Mouse (Mus musculus) midbrain, embryonic 14.5 days (tissue): ENCODE measurements around the gene Arglu1. TPM values are rescaled to one million over a fixed set of nuclear protein-coding genes. Genes with fewer than 3 reads are reported as not detected.

Experiments
- ATAC-seq: fragments of 200-750 bp; cut with Nextera tagmentation; 2 replicates; pipeline ENCODE4 v1.8.0; 2017; ENCODE audit warnings: moderate number of reproducible peaks, moderate library complexity; ENCODE audit not compliant: low FRiP score, low TSS enrichment
- DNase-seq: peaks from one replicate; pipeline ENCODE4 v3.0.0-alpha.2; 2015
- H3K27ac ChIP-seq: fragments of 300-500 bp; sonication (generic); replicated peaks from 2 replicates; pipeline ENCODE4 v1.5.1; 2014; ENCODE audit warnings: mild to moderate bottlenecking, low read depth, low read length, moderate library complexity
- H3K27me3 ChIP-seq: fragments of 300-500 bp; sonication (generic); 2 replicates; pipeline ENCODE4 v1.6.1; 2014; ENCODE audit warnings: low read length, control low read depth, mixed read lengths; ENCODE audit not compliant: control insufficient read depth, insufficient read depth
- H3K36me3 ChIP-seq: fragments of 300-500 bp; sonication (generic); 2 replicates; pipeline ENCODE4 v1.6.1; 2014; ENCODE audit warnings: low read length, control low read depth; ENCODE audit not compliant: control insufficient read depth, insufficient read depth
- H3K4me1 ChIP-seq: fragments of 300-500 bp; sonication (generic); 2 replicates; pipeline ENCODE4 v1.6.1; 2014; ENCODE audit warnings: mild to moderate bottlenecking, antibody characterized with exemption, low read length, control low read depth; ENCODE audit not compliant: control insufficient read depth, insufficient read depth
- H3K4me2 ChIP-seq: fragments of 300-500 bp; sonication (generic); 2 replicates; pipeline ENCODE4 v1.6.1; 2014; ENCODE audit warnings: mild to moderate bottlenecking, low read length, moderate library complexity
- H3K4me3 ChIP-seq: fragments of 300-500 bp; sonication (generic); replicated peaks from 2 replicates; pipeline ENCODE4 v1.5.1; 2014; ENCODE audit warnings: low read depth, low read length
- H3K9ac ChIP-seq: fragments of 300-500 bp; sonication (generic); replicated peaks from 2 replicates; pipeline ENCODE4 v1.6.1; 2014; ENCODE audit warnings: mild to moderate bottlenecking, low read length, moderate library complexity
- H3K9me3 ChIP-seq: fragments of 300-500 bp; sonication (generic); 2 replicates; pipeline ENCODE4 v1.6.1; 2016; ENCODE audit warnings: low read length, control low read depth, mixed read lengths; ENCODE audit not compliant: control insufficient read depth
- WGBS: fragments of 180-500 bp; shearing (Covaris S2); extraction: QIAGEN DNeasy Blood & Tissue Kit; methylation state at CpG from one replicate; pipeline ENCODE4 v1.1.7; 2014; 5-methylcytosine and 5-hydroxymethylcytosine counted together
- polyA plus RNA-seq: library from polyadenylated mRNA; unstranded; fragments of >200 nt; fragmentation: Nextera tagmentation; extraction: Ambion mirVana; gene quantifications from 2 replicates; pipeline ENCODE4 v1.2.1, GENCODE M21; 2014

Arglu1 gene
- polyA plus RNA-seq, 1 experiment from 2014 or later: 179 TPM

GRCm38 (mm10) chr8:8655346-8656340, 34.7 kb downstream of the Arglu1 start:
- H3K4me1 ChIP-seq: peaks cover 50% of the 10 kb centered on the region
- DNase-seq (peak; percentile 74), ATAC-seq (peak; percentile 7; the same call in 1 of the 2 replicates)
- peak overlapping the region; percentile 89 for H3K4me3 ChIP-seq
- WGBS: 3% methylated on average over 24 of the region's 24 CpGs
- H3K27ac ChIP-seq: peak overlapping the region; percentile 43
- no peaks in the 10 kb centered on the region for H3K36me3 ChIP-seq
- H3K4me2 ChIP-seq: peak overlapping the region; percentile 91
- peak overlapping the region; percentile 85; the same call in 1 of the 2 replicates for H3K9ac ChIP-seq
- H3K9me3 ChIP-seq: no peaks in the 10 kb centered on the region
- peaks cover 28% of the 10 kb centered on the region for H3K27me3 ChIP-seq

- no peak overlapping the region for H3K27ac ChIP-seq
- no peak for ATAC-seq
- WGBS: 18% methylated on average over 12 of the region's 12 CpGs
Observed at GRCm38 (mm10) chr8:8653906-8654489, 36.3 kb downstream of the Arglu1 start.

GRCm38 (mm10) chr8:8653343-8653742, 37.0 kb downstream of the Arglu1 start:
- DNase-seq: no peak
- Histone ChIP-seq H3K4me1 (peaks cover 49% of the 10 kb centered on the region), H3K4me2 (peak overlapping the region; percentile 91), H3K36me3 (no peaks in the 10 kb centered on the region), H3K9me3 (no peaks in the 10 kb centered on the region), H3K4me3 (no peak overlapping the region), H3K27me3 (peaks cover 50% of the 10 kb centered on the region), H3K27ac (no peak overlapping the region), H3K9ac (no peak overlapping the region)
- ATAC-seq: no peak
- WGBS: 57% methylated on average over 5 of the region's 5 CpGs

More at GRCm38 (mm10) chr8:8653906-8654489, 36.3 kb downstream of the Arglu1 start:
- Histone ChIP-seq H3K4me3 (no peak overlapping the region), H3K27me3 (peaks cover 44% of the 10 kb centered on the region), H3K36me3 (no peaks in the 10 kb centered on the region), H3K9me3 (no peaks in the 10 kb centered on the region), H3K9ac (peak overlapping the region; percentile 38; the same call in 1 of the 2 replicates), H3K4me2 (peak overlapping the region; percentile 91), H3K4me1 (peaks cover 50% of the 10 kb centered on the region)
- DNase-seq: peak; percentile 42

DNA sequence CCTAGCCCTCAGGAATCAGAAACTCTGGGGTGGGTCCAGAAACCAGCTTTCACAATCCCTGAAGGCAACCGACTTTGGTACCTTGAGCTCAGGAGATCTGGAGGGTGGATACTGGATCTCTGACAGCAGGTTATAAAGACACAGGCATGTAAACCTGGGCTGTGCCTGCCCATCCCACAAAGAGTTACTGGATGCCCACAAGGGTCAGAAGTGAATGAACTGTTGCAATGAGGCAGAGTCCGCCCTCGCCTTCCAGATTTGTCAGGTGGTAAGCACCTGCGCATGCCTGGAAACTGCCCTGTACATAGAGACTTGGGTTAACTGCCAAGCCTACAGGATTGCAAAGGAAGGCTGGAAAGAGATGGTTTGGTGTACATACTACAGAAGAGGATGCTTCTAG, 37.9 kb downstream of the Arglu1 start:
- Histone ChIP-seq H3K4me2 (no peak overlapping the region), H3K9me3 (no peaks in the 10 kb centered on the region), H3K27ac (no peak overlapping the region), H3K36me3 (no peaks in the 10 kb centered on the region), H3K9ac (no peak overlapping the region), H3K4me1 (peaks cover 41% of the 10 kb centered on the region), H3K27me3 (peaks cover 57% of the 10 kb centered on the region), H3K4me3 (no peak overlapping the region)
- ATAC-seq (no peak), DNase-seq (no peak)
- 96% methylated on average over 4 of the region's 4 CpGs for WGBS

GRCm38 (mm10) chr8:8649944-8650343, 40.4 kb downstream of the Arglu1 start:
- Histone ChIP-seq H3K27ac (no peak overlapping the region), H3K4me2 (no peak overlapping the region), H3K36me3 (no peaks in the 10 kb centered on the region), H3K27me3 (peaks cover 78% of the 10 kb centered on the region), H3K4me1 (peaks cover 24% of the 10 kb centered on the region), H3K9ac (no peak overlapping the region), H3K4me3 (no peak overlapping the region), H3K9me3 (no peaks in the 10 kb centered on the region)
- DNase-seq (peak; percentile 59), ATAC-seq (no peak)
- WGBS: 52% methylated on average over 8 of the region's 8 CpGs

DNA sequence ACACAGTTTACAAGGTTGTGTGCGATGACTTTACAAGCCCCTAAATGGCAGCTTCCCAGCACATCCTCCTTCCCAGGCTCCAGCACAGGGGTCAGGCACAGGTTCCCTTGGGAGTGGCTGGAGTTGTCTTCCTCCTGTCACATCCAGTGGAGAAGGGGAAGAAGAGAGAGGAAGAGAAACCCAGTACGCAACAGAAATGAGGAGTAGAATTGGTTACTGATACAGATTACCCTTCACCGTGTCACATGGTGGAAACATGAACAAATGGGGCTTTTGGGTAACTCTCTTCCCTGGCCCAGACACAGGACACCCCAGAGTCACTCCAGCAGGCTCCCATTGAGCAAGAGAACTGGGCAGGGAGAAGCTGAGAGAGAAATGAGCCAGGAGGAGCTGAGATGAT, 40.8 kb downstream of the Arglu1 start:
- no peak for ATAC-seq

GRCm38 (mm10) chr8:8648686-8649085, 41.6 kb downstream of the Arglu1 start:
- no peak overlapping the region for H3K4me3 ChIP-seq
- no peaks in the 10 kb centered on the region for H3K9me3 ChIP-seq
- H3K4me1 ChIP-seq: peaks cover 12% of the 10 kb centered on the region
- H3K36me3 ChIP-seq: no peaks in the 10 kb centered on the region
- H3K27me3 ChIP-seq: peaks cover 82% of the 10 kb centered on the region
- no peak overlapping the region for H3K4me2 ChIP-seq
- H3K9ac ChIP-seq: no peak overlapping the region
- ATAC-seq: no peak
- WGBS: 87% methylated on average over 7 of the region's 7 CpGs
- H3K27ac ChIP-seq: no peak overlapping the region
- no peak for DNase-seq

More for the DNA sequence above, 40.8 kb downstream of the Arglu1 start:
- Histone ChIP-seq H3K9me3 (no peaks in the 10 kb centered on the region), H3K9ac (no peak overlapping the region), H3K4me2 (no peak overlapping the region), H3K36me3 (no peaks in the 10 kb centered on the region), H3K27ac (no peak overlapping the region), H3K27me3 (peaks cover 77% of the 10 kb centered on the region), H3K4me3 (no peak overlapping the region), H3K4me1 (peaks cover 20% of the 10 kb centered on the region)
- DNase-seq: no peak
- 81% methylated on average over 3 of the region's 3 CpGs for WGBS

DNA sequence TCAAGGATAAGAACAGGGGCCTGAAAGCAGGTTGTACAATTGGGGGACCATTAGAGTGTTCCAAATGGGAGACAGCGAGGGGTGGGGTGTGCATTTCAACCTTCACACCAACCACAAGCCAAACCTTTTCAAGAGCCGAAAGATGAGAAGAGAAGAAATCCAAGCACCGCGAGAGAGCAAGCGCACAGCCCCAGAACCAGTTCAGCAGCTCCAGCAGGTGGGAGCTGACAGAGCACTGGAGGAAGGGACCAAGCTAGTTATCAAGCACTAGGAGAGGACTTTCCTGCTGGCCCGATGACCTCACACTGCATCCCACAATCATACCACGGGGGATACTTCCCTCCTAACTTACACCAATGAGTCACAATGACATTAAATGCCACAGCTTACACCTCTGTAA, 42.5 kb downstream of the Arglu1 start:
- Histone ChIP-seq H3K27me3 (peaks cover 81% of the 10 kb centered on the region), H3K9ac (no peak overlapping the region), H3K27ac (no peak overlapping the region), H3K4me2 (no peak overlapping the region), H3K4me3 (no peak overlapping the region), H3K36me3 (no peaks in the 10 kb centered on the region), H3K4me1 (0 out of 2 replicates have a peak, but pooled peaks cover 4% of the 10 kb centered on the region), H3K9me3 (no peaks in the 10 kb centered on the region)
- ATAC-seq: no peak
- DNase-seq: no peak
- 82% methylated on average over 7 of the region's 7 CpGs for WGBS
